ENCODE assay signal across 15 mouse cellular contexts in the genomic region with DNA sequence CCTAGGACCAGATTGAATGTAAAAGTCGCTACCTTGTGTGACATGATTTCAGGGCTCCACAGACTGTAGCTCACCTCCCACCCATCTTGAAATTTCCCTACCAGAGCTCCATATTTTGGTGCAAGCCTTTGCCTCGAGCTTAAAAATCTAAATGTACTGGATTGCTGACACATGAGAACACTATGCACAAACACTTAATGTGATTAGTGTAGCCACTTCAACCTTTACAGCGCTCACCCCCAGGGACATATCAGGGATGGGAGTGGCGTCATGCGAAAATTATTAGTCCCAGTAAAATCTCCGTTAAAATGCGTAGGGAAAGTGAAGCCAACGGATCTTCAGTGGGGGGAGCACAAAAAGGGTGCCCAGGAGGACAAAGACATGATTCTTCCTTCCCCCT.
"Had no signal": no experiment of that assay in that cellular context is flagged by ENCODE, and none has a peak within 500 bp of the region (broad histone marks: within the 10 kb centered on the region; RNA-seq: fewer than 3 reads in every experiment).

No protein-coding gene starts in this region.

- H3K9ac ChIP-seq: intestine, embryonic 15.5 days; kidney, embryonic 15.5 days; liver, embryonic 13.5 days had no signal

- H3K36me3 ChIP-seq: intestine, embryonic 15.5 days; kidney, embryonic 15.5 days; liver, embryonic 13.5 days had no signal

- ATAC-seq: intestine, embryonic 15.5 days had no signal

- H3K27me3 ChIP-seq: intestine, embryonic 15.5 days; kidney, embryonic 15.5 days; liver, embryonic 13.5 days; megakaryocyte, embryonic 14.5 days had no signal

- H3K4me3 ChIP-seq: intestine, embryonic 15.5 days; kidney, embryonic 15.5 days; left cerebral cortex, adult 2 months; liver, embryonic 13.5 days; megakaryocyte, embryonic 14.5 days had no signal

- H3K4me2 ChIP-seq: intestine, embryonic 15.5 days; kidney, embryonic 15.5 days; liver, embryonic 13.5 days had no signal

- H3K9me3 ChIP-seq: intestine, embryonic 15.5 days; kidney, embryonic 15.5 days; liver, embryonic 13.5 days had no signal

- DNase-seq: kidney, adult 11 months; kidney, adult 8-10 months; kidney, postnatal 10 days; kidney, postnatal 36 days; layer of hippocampus, postnatal 36 days; liver, embryonic 13.5 days; lung, adult 2 months; retina, postnatal 1 day; right cerebral cortex, postnatal 25 days; thymus, adult 18-20 months; thymus, postnatal 36 days had no signal

- H3K4me1 ChIP-seq: intestine, embryonic 15.5 days; kidney, embryonic 15.5 days; liver, embryonic 13.5 days; megakaryocyte, embryonic 14.5 days had no signal

- H3K27ac ChIP-seq: intestine, embryonic 15.5 days; kidney, embryonic 15.5 days; left cerebral cortex, adult 2 months; liver, embryonic 13.5 days had no signal
